ENCODE assay signal across 8 mouse cellular contexts in genomic region chr5:38684164-38684911, GRCm38 (mm10). TPM values are rescaled to one million over a fixed set of nuclear protein-coding genes. Genes with fewer than 3 reads are reported as not detected.
DNase-seq lines count a peak whose midpoint lies in the region; ATAC-seq and TF ChIP-seq lines count a peak whose summit lies in the region.

TSS of gene Zfp518b (minus strand) at chr5:38684826.

- TF ChIP-seq CTCF in gastrocnemius, adult 2 months (IDR thresholded peaks at IDR 0.05), result no peak

- intact Hi-C loops in gastrocnemius, adult 2 months (cut with DNase I), result no loop called here

- peak within 1 kb of the TSS; percentile 93 for H3K4me3 ChIP-seq in gastrocnemius, adult 2 months
- H3K4me3 ChIP-seq in hindbrain, embryonic 16.5 days (ENCODE audit: low read length), result peak within 1 kb of the TSS; percentile 88

- peaks cover 8% of the 10 kb centered on the region for H3K4me1 ChIP-seq in hindbrain, embryonic 16.5 days (ENCODE audit: control insufficient read depth, insufficient read depth, low read depth, low read length)

- H3K4me2 ChIP-seq in hindbrain, embryonic 16.5 days (ENCODE audit: low read length), result peak within 1 kb of the TSS; percentile 88

- under 1% methylated on average over 81 of the region's 89 CpGs for WGBS in hindbrain, embryonic 16.5 days

- peak; percentile 76 for ATAC-seq in activated CD4-positive, CD25-positive, alpha-beta regulatory T cell, adult 4 months
- ATAC-seq in hindbrain, embryonic 16.5 days, result peak; percentile 93

- peaks cover 36% of the 10 kb centered on the region for H3K36me3 ChIP-seq in hindbrain, embryonic 16.5 days (ENCODE audit: control insufficient read depth, insufficient read depth, low read length)

- peaks cover 5% of the 10 kb centered on the region for H3K9me3 ChIP-seq in hindbrain, embryonic 16.5 days (ENCODE audit: control insufficient read depth, low read length)

- H3K27ac ChIP-seq in gastrocnemius, adult 2 months, result peak within 1 kb of the TSS; percentile 83
- H3K27ac ChIP-seq in hindbrain, embryonic 16.5 days (ENCODE audit: low read depth, low read length), result peak within 1 kb of the TSS; percentile 86

- H3K27me3 ChIP-seq in hindbrain, embryonic 16.5 days (replicated peaks; ENCODE audit: control insufficient read depth, insufficient read depth, low read length), result no peaks in the 10 kb centered on the region

- DNase-seq in cerebellum, postnatal 25 days, result peak; percentile 83 to 91
- DNase-seq in gastrocnemius, adult 2 months, result peak; percentile 90
- DNase-seq in left cerebral cortex, adult 18-20 months (ENCODE audit: low spot score in 2 of 2), result peak; percentile 78 to 82
- peak; percentile 85 to 89 for DNase-seq in lung, postnatal 4 days
- DNase-seq in retina, postnatal 7 days (ENCODE audit: low read depth, low spot score), result peak; percentile 62
- peak; percentile 89 for DNase-seq in thymus, postnatal 4 days

- peak within 1 kb of the TSS; percentile 93 for H3K9ac ChIP-seq in hindbrain, embryonic 16.5 days (ENCODE audit: low read depth, low read length)

RNA-seq across cellular contexts. Expression of gene Zfp518b, which starts in this region (rescaled TPM):
- polyA plus RNA-seq in activated CD4-positive, CD25-positive, alpha-beta regulatory T cell, adult 4 months (2017; shearing (Covaris generic)), result under 1 TPM; 0.49 to 0.73 TPM
- total RNA-seq in gastrocnemius, adult 2 months (2021), result 1 to 10 TPM; 2.3 to 3.2 TPM
- polyA plus RNA-seq in hindbrain, embryonic 16.5 days (2015; fragmentation: Nextera tagmentation; extraction: Ambion mirVana), result 27.6 and 28.1 TPM in 2 replicates
- 10 to 100 TPM; 11.6 to 14.8 TPM for total RNA-seq in left cerebral cortex, adult 18-20 months (2021)

Comparison
In these comparisons a context has a peak if more than half of its experiments do, and no peak if none do; other contexts are left out.
1. Peak in every context shown above with its lines: DNase-seq, ATAC-seq, H3K4me3 ChIP-seq and H3K27ac ChIP-seq.
2. RNA of gene Zfp518b (polyA plus RNA-seq): 27.6 to 28.1 TPM in hindbrain, embryonic 16.5 days; 0.49 to 0.73 TPM in activated CD4-positive, CD25-positive, alpha-beta regulatory T cell, adult 4 months; every median in the first group is over 10 times any median in the second.
3. Peak in ATAC-seq in activated CD4-positive, CD25-positive, alpha-beta regulatory T cell, adult 4 months; RNA of the gene not detected or under 1 TPM.